Mouse (Mus musculus) T-helper 17 cell (primary cell): ENCODE measurements around the gene Spock1.

Experiments
- in situ Hi-C, 2 experiments: fragments of 300-600 bp; cut with MboI, MseI; formaldehyde crosslinking; loops; 1 replicate in 1 of 2; 2 replicates in 1 of 2; pipeline ENCODE4 v1.15.1; 2025; ENCODE audit warnings: high pct_unique_total_duplicates in 2 of 2

The Spock1 gene

GRCm38 (mm10) chr13:57733521-57733920 is 174.6 kb downstream of the Spock1 start:
- in situ Hi-C loops, result no loop called here

GRCm38 (mm10) chr13:57732251-57732650 is 175.9 kb downstream of the Spock1 start:
- in situ Hi-C loops, result no loop called here

DNA sequence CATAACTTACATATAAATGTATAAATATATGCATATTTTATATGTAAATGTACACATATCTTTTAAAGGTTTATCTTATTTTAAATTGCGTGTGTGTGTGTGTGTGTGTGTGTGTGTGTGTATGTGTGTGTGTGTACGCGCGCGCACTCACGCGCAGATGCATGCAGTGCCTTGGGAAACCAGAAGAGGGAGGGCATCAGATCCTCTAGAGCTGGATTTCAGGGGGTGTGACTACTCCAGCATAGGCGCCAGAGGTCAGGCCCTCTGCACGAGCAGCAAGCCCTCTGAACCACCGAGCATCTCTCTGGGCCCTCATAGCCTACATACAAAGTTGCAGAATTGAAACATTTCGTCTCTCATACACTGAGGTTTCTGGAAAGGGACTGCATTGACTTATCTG is 180.4 kb downstream of the Spock1 start:
- in situ Hi-C loops, result loop anchor here in 1 of 2 experiments (10.0 kb wide), 1 partner anchor 1373 kb away; no protein-coding TSS in a partner anchor

GRCm38 (mm10) chr13:57726654-57727053 is 181.5 kb downstream of the Spock1 start:
- in situ Hi-C loops, result loop anchor here in 1 of 2 experiments (10.0 kb wide), 1 partner anchor 1372 kb away; no protein-coding TSS in a partner anchor

- in situ Hi-C loops, result loop anchor here in 1 of 2 experiments (10.0 kb wide), 1 partner anchor 1368 kb away; no protein-coding TSS in a partner anchor
Measured at GRCm38 (mm10) chr13:57722329-57722936, 185.7 kb downstream of the Spock1 start.

DNA sequence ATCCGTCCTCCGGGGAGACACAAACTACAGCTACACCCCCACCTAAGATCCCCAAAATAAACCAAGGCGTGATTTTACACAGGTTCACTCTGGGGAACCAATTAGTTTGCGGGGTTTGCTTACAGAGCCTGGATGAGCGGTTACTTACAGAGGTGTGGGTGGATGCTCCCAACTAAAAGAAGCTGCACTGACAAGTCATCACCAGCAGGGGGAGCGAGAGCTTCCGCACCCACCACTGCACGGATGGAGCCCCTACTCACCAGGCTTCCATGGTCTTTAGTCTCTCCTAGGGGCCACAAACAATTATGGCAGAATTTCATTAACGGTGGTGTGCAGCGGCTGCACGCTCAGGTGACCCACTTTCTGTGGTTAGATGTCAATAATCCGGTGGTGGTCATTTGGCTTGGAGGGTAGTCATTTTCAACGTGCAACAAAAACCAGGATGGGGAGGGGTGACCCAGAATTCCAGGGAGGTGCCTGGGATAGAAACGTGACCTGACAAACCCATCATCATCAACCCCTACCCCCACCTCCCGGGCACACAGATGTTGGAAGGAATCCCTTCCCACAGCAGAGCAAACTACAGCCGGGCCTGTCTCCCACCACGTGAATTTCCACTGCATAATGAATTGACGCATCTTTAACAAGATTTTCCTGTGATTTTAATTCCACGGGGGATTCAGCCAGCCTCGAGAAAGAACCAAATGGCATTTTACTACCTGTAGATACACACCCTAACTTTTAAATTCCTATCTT is 186.4 kb downstream of the Spock1 start:
- in situ Hi-C loops, result loop anchor here in 1 of 2 experiments (10.0 kb wide), 1 partner anchor 1367 kb away; no protein-coding TSS in a partner anchor

DNA sequence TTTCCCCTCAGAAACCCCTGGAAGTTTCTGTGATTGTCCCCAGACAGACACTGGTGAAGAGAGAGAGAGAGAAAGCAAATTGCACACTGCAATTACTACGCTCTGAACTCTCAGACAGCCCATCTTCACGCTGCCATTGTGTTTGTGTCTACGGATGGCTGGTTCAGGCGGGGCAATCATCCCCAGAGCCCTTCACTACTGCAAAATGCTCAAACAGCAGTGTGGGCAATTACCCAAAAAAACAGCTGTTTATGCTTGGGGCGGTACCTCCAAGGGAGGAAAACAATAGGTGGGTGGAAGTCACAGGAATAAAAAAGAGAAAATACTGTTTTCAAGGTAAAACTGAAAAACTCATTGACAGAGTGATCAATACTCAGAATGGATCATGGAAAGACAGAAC is 190.0 kb downstream of the Spock1 start:
- in situ Hi-C loops, result no loop called here

- in situ Hi-C loops, result no loop called here
Measured at GRCm38 (mm10) chr13:57712910-57713309, 195.2 kb downstream of the Spock1 start.

DNA sequence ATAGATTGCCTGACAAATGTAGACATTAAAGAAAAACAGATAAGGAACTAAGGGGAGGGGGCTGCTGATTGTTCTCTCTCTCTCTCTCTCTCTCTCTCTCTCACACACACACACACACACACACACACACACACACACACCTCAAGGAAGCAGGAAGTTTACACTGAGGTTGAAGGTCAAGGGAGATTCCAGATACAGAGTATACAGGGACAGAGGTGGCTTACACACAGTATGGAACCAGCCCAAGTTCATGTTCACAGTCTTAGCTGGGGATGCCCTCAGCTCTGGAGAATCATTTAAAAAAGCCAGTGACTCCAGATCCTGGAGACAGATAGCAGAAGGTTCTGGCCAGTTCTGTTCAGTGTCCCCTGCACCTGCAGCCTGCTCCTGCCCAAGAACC is 199.7 kb downstream of the Spock1 start:
- in situ Hi-C loops, result no loop called here

GRCm38 (mm10) chr13:57702966-57703365 is 205.2 kb downstream of the Spock1 start:
- in situ Hi-C loops, result loop anchor here in 1 of 2 experiments (5.0 kb wide), 1 partner anchor 91 kb away; no protein-coding TSS in a partner anchor

GRCm38 (mm10) chr13:57696685-57697084 is 211.4 kb downstream of the Spock1 start:
- in situ Hi-C loops, result no loop called here

DNA sequence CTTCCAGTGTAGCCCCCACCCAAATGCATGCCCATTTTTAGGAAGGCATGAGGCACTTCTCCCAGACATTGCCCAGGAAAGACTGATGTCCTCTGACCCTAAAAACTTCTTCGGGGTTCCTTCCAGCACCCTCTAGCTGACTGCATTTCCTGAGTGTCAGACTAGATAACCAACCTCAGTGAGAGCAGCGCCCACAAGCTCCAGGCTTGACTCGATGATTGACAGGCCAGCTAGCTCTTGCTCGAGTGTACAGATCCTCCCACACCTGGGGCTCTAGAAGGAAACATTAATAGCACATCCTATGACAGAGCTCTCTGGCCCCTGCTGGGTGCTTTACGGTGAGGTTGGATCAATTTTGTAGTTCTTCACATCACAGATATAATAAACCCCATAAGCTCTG is 219.2 kb downstream of the Spock1 start:
- in situ Hi-C loops, result no loop called here

GRCm38 (mm10) chr13:57686437-57686836 is 221.7 kb downstream of the Spock1 start:
- in situ Hi-C loops, result no loop called here

GRCm38 (mm10) chr13:57685201-57685600 is 222.9 kb downstream of the Spock1 start:
- in situ Hi-C loops, result no loop called here

GRCm38 (mm10) chr13:57679591-57679990 is 228.5 kb downstream of the Spock1 start:
- in situ Hi-C loops, result no loop called here

- in situ Hi-C loops, result no loop called here
Measured at GRCm38 (mm10) chr13:57676820-57677219, 231.3 kb downstream of the Spock1 start.

DNA sequence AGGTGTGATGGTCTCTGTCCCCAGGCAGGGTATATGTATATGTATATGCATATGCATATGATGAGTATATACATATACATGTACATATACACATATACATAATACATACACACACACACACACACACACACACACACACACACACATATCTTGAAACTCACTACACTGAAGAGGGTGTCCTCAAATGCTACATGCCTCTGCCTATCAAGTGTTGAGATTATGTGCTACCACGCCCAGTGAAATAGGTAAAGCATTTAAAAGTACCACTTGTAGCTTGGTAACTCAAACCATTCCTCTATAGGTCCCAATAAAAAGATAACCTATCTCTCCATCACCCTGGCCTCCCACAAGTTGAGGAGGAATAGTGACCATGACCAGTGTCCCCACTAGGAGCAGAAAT is 234.7 kb downstream of the Spock1 start:
- in situ Hi-C loops, result no loop called here

- in situ Hi-C loops, result no loop called here
Measured at GRCm38 (mm10) chr13:57672762-57673161, 235.4 kb downstream of the Spock1 start.

DNA sequence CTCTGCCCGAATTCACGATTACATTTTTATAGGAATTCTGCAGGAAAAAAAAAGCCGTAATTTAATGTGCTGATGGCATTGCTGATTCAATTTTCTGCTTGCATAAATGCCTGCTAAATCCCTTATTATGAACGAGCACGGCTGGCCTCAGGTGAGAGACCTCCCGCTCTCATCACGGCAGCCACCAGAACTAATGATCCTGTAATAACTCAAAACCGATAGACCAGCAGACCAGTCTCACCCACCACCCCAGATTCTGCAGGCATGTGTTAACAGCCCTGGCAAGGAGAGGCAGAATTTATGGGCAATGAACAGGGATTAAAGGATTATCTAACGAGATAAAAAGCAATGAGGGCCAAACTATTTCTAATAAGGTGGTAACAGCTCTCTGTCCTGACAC is 236.2 kb downstream of the Spock1 start:
- in situ Hi-C loops, result no loop called here

GRCm38 (mm10) chr13:57671322-57671721 is 236.8 kb downstream of the Spock1 start:
- in situ Hi-C loops, result no loop called here

GRCm38 (mm10) chr13:57667621-57668020 is 240.5 kb downstream of the Spock1 start:
- in situ Hi-C loops, result no loop called here

- in situ Hi-C loops, result no loop called here
Measured at GRCm38 (mm10) chr13:57666173-57666842, 241.8 kb downstream of the Spock1 start.
